Mouse (Mus musculus) brown adipose tissue, adult 24 weeks (tissue): ENCODE results near the gene Avl9. TPM values are rescaled to one million over a fixed set of nuclear protein-coding genes. Genes with fewer than 3 reads are reported as not detected.

Experiments
- H3K27ac ChIP-seq: fragments of 200-500 bp; replicated peaks from 2 replicates; pipeline ENCODE4 v1.5.1; 2012; ENCODE audit warnings: low read depth, mild to moderate bottlenecking, low read length
- H3K4me1 ChIP-seq: fragments of 200-500 bp; 2 replicates; pipeline ENCODE4 v1.6.1; 2012; ENCODE audit warnings: low read length, mixed read lengths; ENCODE audit not compliant: control insufficient read depth, insufficient read depth, insufficient read length
- H3K4me3 ChIP-seq: fragments of 200-500 bp; 2 replicates; pipeline ENCODE4 v1.5.1; 2012; ENCODE audit warnings: low read depth, mild to moderate bottlenecking, low read length, moderate library complexity; ENCODE audit not compliant: insufficient read depth
- polyA plus RNA-seq: library from polyadenylated mRNA; stranded (reverse); fragments of >200 nt; gene quantifications from 2 replicates; pipeline ENCODE4 v1.2.4, GENCODE M21; 2012; ENCODE audit not compliant: missing spikeins, insufficient read depth, insufficient read length

The Avl9 gene
- polyA plus RNA-seq, 1 experiment: 5.0 TPM

DNA sequence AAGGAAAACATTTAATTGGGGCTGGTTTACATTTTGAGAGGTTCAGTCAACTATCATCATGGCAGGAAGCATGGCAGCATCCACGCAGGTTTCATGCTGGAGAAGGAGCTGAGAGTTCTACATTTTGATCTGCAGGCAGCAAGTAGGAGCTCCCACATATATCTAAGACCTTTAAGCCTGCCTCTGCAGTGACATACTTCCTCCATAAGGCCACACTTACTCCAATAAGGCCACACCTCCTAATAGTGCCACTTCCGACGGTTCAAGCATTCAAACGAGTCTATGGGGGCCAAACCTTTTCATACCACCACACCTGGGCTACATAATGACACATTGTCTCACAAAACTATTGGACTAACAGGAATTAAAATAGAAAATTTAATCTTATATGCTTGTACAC is 51.0 kb downstream of the Avl9 start:
- H3K4me1 ChIP-seq: no peaks in the 10 kb centered on the region
- H3K4me3 ChIP-seq: no peak overlapping the region
- H3K27ac ChIP-seq: no peak overlapping the region

DNA sequence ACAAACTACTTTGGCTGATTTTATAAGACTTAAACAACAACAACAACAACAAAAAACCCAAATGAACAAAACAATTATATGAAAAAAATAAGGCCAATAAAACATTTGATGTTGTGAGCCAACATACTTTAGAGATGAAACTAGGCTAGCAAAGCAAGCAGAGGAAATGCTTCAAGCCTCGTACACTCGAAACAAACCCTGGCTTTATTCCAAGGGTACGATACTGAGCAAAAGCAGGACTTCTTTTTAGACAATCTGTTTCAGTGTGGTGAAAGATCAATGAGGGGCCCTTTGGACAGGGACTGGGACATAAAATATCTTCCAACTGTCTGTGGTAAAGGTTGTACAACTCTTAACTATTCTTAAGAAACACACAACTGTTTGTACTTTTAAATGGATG is 61.1 kb downstream of the Avl9 start:
- H3K4me3 ChIP-seq: no peak overlapping the region
- H3K27ac ChIP-seq: no peak overlapping the region
- no peaks in the 10 kb centered on the region for H3K4me1 ChIP-seq

DNA sequence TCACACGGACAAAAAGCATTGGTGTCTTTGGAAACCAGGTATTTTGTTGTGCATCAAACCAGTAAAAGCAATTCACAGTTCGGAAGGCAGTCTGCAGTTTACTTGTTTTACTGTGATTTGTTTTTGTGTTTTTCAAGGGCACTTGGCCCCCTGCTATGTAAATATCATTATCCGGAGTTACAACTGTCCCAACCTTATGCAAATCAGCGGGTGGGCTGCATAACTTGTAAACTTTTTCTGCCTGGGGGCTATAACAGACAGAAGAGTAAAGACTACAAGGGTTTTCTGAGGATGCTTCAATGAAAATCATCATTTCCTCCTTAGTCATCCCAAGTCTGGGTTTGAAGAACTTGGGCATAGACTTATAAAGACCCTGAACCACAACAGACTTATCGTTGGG is 64.9 kb downstream of the Avl9 start:
- Histone ChIP-seq H3K4me1 (0 out of 2 replicates have a peak, but pooled peaks cover 3% of the 10 kb centered on the region), H3K27ac (no peak overlapping the region), H3K4me3 (no peak overlapping the region)

GRCm38 (mm10) chr6:56783561-56784272 is 69.0 kb downstream of the Avl9 start:
- H3K27ac ChIP-seq: no peak overlapping the region
- H3K4me1 ChIP-seq: peaks cover 11% of the 10 kb centered on the region; the same call in 1 of the 2 replicates
- H3K4me3 ChIP-seq: no peak overlapping the region

- Histone ChIP-seq H3K27ac (no peak overlapping the region), H3K4me1 (peaks cover 11% of the 10 kb centered on the region; the same call in 1 of the 2 replicates), H3K4me3 (no peak overlapping the region)
These were observed 70.4 kb downstream of the Avl9 start for GRCm38 (mm10) chr6:56785068-56785467.

DNA sequence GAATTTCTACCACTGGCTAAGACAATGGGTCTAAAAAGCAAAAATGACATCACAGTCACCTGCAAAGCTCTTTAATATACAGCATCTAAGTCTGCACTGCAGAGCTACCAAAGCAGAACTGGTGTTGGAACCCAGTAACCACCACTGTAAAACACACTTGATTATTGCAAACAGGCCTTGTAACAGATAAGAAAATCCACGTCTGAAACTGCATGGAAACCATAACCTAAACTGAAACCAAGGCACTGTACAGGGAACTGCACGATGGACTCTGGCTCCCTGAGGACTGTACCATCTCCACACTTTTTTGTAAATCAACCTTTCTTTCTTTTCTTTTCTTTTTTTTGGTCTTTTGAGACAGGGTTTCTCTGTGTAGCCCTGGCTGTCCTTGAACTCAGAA is 73.0 kb downstream of the Avl9 start:
- Histone ChIP-seq H3K4me1 (peaks cover 11% of the 10 kb centered on the region; the same call in 1 of the 2 replicates), H3K4me3 (no peak overlapping the region), H3K27ac (no peak overlapping the region)

GRCm38 (mm10) chr6:56789336-56789735 is 74.6 kb downstream of the Avl9 start:
- H3K4me3 ChIP-seq: no peak overlapping the region
- H3K4me1 ChIP-seq: peaks cover 14% of the 10 kb centered on the region; the same call in 1 of the 2 replicates
- no peak overlapping the region for H3K27ac ChIP-seq

- H3K4me1 ChIP-seq: peaks cover 19% of the 10 kb centered on the region; the same call in 1 of the 2 replicates
- H3K27ac ChIP-seq: no peak overlapping the region
- H3K4me3 ChIP-seq: peak overlapping the region; percentile 45; the same call in 1 of the 2 replicates
These were observed 80.1 kb downstream of the Avl9 start for GRCm38 (mm10) chr6:56794834-56795233.

GRCm38 (mm10) chr6:56796232-56796631 is 81.5 kb downstream of the Avl9 start:
- Histone ChIP-seq H3K4me1 (peaks cover 19% of the 10 kb centered on the region; the same call in 1 of the 2 replicates), H3K4me3 (peak overlapping the region; percentile 96), H3K27ac (peak overlapping the region; percentile 86)

GRCm38 (mm10) chr6:56796668-56797141 is 82.0 kb downstream of the Avl9 start:
- Histone ChIP-seq H3K4me1 (peaks cover 19% of the 10 kb centered on the region; the same call in 1 of the 2 replicates), H3K27ac (peak overlapping the region; percentile 86), H3K4me3 (peak overlapping the region; percentile 96)

- Histone ChIP-seq H3K27ac (peak within 1 kb of the TSS; percentile 92), H3K4me1 (peaks cover 19% of the 10 kb centered on the region; the same call in 1 of the 2 replicates), H3K4me3 (peak within 1 kb of the TSS; percentile 96)
These were observed 82.8 kb downstream of the Avl9 start, which contains the start of gene Kbtbd2 for GRCm38 (mm10) chr6:56797311-56798151. Gene Kbtbd2, minus strand, starts transcription at chr6:56797813.

GRCm38 (mm10) chr6:56798152-56798465 is 83.4 kb downstream of the Avl9 start:
- Histone ChIP-seq H3K27ac (peak overlapping the region; percentile 92), H3K4me3 (peak overlapping the region; percentile 96), H3K4me1 (peaks cover 19% of the 10 kb centered on the region; the same call in 1 of the 2 replicates)

GRCm38 (mm10) chr6:56805026-56805425 is 90.3 kb downstream of the Avl9 start:
- no peaks in the 10 kb centered on the region for H3K4me1 ChIP-seq
- H3K27ac ChIP-seq: peak overlapping the region; percentile 74
- peak overlapping the region; percentile 15; the same call in 1 of the 2 replicates for H3K4me3 ChIP-seq

- Histone ChIP-seq H3K4me3 (no peak overlapping the region), H3K27ac (no peak overlapping the region), H3K4me1 (no peaks in the 10 kb centered on the region)
These were observed 91.5 kb downstream of the Avl9 start for GRCm38 (mm10) chr6:56806195-56806594.

- Histone ChIP-seq H3K27ac (no peak overlapping the region), H3K4me1 (no peaks in the 10 kb centered on the region), H3K4me3 (no peak overlapping the region)
These were observed 94.0 kb downstream of the Avl9 start for GRCm38 (mm10) chr6:56808656-56809055.
